Mouse (Mus musculus): ENCODE measurements around the gene Cavin3.

Gene Cavin3

DNA sequence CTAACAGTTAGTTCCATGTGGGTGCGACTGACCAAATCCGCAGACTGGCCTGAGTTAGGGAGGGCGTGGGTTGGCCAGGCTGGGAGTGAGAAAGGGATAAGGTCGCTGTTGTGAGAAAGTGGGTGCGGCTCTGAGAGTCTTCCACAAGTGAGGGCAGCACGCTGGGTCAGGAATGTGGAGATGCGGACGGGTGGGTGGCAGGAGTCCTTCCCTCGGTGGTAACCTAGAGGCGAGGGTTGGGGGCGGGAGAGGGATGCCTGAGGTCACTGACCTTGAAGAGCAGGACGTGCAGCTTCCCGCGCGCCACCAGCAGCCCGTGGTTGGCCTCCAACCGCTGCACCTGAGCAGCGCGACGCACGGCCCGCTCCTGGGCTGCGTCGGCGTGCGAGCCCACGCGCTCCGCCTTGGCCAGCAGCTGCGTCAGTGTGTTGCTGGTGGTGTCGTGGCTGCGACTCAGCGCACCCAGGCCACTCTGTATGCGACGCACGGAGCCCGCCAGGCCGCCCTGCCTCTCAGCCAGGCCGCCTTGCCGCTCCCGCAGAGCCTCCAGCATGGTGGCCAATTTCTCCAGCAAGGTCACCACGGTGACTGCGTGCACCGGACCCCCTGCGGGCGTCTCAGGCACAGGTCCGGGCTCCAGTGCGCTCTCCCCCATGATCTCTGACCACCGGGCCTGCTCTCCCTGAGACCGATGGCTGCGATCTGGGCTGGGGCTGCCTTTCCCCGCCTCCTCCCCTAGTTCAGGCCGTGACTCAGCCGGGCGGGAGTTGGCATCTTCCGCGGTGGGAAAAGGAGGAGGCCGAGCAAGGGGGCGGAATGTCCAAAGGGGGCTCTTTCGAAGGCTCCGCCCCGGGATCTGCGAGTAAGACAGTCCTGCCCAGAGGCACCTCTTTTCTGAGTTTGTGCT, at the start of gene Cavin3:
Cavin3 (minus strand) TSS at position 796 of the 907 bp plus-strand sequence.
- peak; percentile 25 for DNase-seq (ENCODE audit: low read depth)

DNA sequence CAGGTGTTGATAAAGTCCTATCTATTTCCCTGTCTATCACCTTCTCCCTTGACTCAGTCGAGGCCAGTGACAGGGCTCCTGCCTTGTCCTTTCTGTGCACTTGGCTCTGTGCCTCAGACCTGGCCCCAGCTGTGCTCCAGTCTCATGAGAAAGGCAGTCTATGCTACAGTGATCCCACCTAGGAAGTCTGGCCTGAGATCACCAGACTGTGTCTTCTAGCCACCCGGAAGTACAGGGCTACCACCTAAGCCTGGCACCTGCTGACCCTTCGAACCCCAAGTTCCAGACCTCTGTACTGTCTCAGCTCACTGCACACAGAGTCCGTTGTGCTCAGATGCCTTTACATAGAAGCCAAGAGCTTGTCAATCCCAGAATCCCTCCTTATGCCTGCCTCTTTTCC, 46.0 kb upstream of the Cavin3 start:
- DNase-seq (ENCODE audit: low read depth) = no peak

DNA sequence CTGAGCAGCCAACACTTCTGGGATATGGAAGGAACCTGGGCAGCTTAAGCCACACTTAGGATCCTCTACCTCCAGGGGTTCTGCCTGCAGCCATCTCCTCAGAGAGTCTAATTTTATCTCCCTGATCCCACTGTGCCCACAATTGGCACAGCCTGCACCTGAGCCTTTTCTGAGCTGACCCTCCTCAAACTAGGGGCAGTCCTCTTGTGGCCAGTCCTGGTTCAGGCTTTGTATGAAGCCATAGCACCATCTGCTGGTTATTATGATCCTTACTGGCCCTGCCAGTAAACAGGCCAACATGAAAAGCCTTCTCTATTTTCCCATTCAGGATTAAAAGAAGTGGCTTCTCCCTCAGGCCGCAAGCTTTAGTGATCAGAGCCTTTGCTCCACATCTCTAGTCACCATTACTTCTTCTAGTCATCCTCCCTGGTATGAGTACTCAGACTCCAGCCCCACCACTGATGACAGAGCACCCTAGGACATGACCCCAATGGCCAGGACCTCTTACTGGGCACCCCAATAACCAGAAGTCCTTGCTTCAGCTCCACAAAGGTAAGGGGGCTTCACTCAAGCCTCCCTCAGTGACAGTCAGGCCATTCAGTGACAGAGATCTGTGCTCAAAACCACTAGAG, 45.3 kb upstream of the Cavin3 start:
- no peak for DNase-seq (ENCODE audit: low read depth)

DNA sequence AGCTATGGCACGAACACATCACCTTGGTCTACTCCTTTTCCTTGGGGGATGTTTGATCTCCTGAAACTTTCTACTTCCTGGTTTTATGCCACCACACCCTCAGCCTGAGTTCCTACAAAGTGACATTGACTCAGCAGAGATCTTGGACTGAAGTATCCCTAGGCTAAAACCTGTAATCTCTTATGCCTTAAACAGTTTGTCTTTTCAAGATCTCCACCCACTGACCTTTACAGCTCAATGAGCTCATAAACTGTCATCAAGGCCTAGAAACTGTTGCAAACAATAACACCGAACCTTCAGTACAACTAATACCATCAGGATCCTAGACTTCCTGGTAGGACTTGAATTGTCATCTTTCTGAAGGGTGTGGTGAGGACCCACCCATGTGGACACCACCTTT, 42.1 kb upstream of the Cavin3 start:
- no peak for DNase-seq (ENCODE audit: low read depth)

DNA sequence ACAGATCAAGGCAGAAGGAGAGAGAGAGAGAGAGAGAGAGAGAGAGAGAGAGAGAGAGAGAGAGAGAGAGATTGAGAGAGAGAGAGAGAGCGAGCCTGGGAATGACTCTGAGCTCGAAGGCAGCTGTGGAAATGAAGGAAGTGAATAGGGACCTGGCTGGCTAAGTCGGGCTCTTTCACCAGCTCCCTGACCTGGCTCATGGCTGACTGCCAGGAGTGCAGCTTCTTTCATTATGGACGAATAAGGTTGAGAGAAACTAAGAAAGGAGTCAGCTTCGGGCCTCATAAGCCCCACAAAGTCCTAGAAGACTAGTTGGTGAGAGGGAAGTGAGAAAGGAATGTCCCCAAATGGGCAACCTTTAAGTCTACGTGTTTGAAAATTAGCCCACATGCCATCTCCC, 38.1 kb upstream of the Cavin3 start:
- no peak for DNase-seq (ENCODE audit: low read depth)

DNA sequence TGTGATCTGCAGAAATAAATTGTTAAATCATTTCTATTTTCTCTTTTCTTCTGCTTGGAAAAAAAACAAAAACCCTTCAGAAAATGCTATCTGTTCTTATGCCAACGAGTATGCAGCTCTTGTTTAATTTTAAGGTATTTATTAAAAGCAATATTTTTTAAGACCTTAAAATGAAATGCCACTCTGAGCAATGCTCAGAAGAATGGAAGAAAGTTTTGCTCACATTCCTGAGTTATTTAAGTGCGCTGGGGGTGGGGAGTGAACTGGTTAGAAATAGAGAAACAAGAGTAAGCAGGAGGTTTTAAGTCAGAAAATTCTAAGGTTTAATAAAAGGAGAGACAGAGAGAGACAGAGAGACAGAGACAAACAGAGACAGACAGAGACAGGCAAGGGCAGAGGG, 37.7 kb upstream of the Cavin3 start:
- no peak for DNase-seq (ENCODE audit: low read depth)

DNA sequence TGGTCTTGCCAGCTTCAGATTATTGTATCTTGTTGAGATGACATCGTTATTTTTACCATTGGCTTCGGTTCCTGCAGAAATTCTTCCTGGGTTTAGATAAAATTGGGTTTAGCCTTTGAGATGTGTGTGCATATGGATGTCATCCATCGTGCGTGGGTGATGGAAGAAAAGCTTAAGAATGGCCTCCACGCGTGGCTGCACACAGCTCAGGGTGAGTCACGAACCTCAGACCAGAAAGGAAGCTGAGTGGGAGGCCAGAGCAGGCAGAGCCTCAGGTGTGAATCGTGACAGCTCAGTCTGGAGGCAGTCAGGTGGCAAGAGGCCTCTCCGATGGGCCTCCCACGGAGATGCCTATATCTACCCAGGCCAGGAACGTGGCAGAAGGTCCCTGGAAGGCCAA, 37.2 kb upstream of the Cavin3 start:
- DNase-seq (ENCODE audit: low read depth) = no peak

DNA sequence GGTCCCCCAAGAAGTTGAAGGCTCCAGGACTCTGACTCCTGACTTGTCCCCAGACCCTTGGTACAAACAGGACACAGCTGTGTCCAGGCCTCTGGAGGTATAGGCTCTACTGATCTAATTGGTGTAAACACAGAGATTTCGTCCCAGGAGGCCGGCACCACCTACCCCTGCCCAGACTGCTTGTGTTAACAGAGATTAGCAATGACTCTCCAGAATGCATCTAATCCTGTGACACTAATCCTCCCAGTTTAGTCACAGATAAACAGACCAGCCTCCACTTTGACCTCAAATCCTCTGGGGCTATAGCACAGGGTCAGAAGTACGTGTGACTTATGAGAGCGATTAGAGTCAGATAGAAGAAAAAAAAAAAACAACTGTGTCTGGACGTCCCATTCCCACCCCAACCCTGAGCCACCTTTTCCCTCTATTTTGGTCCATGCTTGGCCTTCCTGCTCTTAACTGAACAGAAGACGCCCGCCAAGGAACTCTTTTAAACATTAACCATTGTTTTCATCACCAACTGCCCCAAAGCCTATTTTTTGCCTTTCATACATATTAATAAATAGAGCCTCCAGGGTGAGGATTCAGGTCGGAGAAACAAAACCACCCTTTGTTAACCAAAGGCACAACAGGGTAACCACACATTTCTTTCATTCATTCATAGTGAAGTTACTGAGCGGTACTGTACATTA, 34.7 kb upstream of the Cavin3 start:
- no peak for DNase-seq (ENCODE audit: low read depth)

DNA sequence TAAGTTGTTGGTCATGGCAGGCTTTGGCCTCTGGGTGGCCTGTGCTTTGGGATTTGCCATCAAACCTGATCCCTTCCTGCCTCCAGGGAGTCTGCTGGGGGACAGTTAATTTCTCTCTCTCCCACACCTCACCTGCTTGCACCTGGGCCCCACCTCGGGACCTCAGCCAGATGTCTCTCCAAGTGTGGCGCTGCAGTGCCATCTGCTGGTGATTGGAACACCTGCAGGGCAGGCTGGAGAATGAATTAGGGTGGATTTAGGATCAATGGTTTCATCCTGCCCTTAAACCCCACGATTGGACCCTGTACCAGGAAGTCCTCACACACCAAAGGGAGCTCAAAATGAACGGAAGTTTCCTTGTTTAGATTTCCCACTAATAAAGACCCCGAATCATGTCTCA, 33.1 kb upstream of the Cavin3 start:
- peak; percentile 32 for DNase-seq (ENCODE audit: low read depth)

DNA sequence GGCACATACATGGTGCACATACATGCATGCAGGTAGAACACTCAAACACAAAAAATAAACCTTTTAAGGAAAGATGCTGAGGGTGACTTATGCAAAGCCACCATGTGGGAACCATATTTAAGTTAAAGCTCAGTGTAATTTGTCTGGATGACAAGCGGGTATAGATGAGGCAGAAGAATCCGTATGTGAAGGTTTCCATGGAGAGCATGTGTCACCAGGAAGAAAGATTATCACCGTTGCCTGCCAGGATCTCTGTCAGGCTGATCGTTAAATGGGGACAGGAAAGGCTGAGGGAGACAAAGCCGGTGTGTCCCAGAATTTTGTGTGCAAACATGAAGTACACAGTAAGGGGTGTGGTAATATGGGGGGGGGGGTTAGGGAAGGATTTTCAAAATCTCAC, 32.5 kb upstream of the Cavin3 start:
- DNase-seq (ENCODE audit: low read depth) = no peak

DNA sequence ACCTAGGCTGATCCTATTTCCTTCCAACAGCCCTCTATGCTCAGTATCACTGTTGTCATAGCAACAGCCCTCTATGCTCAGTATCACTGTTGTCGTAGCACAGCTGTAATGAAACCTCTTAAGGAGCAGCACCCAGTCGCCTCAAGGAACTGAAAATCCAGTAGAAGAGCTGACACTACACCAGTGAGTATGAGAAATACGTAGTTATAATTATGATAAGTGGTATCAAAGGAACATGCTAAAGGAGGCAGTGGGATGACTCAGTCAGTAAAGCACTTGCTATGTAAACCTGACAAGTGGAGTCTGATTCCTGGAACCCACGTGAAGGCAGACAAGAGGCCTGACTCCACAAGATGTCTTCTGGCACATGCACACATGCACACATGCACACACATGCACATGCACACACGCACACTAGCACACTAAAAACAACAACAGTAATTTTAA, 31.8 kb upstream of the Cavin3 start:
- DNase-seq (ENCODE audit: low read depth) = no peak

DNA sequence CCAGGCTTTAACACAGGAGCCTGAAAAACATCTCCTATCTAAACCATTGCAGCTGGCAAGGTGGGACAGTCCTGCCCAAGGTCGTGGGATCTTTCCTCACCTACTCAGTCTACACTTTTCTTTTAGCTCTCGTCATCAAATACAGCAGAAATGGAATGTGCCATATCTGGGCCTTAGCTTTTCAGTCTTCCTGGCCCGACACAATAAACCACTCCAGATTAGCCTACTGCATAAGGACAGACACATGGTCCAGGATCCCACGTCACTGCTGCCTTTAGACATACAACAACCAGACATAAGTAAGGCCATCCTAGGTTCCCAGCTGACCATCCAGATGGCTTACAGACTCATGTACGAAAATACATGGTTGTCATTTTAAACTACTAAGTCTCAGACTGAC, 28.0 kb upstream of the Cavin3 start:
- DNase-seq (ENCODE audit: low read depth) = no peak

DNA sequence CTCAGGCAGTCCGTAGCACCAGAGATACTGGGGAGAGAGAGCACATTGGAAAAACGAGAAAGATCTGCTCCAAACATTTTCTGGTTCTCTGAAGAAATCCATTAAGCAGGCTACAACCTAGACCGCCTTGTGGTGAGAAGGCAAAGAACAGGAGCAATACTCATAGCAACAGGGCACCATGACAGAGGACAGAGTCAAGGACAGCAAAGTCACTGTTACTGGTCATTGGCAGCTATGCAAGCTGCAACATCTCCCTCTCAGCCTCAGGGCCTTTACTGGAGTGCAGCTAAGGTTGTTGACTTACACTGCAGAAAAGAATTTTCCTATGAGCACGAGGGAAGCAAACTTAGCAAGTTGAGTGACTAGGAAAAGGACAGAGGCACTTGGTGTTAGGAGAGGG, 25.2 kb upstream of the Cavin3 start:
- no peak for DNase-seq (ENCODE audit: low read depth)

DNA sequence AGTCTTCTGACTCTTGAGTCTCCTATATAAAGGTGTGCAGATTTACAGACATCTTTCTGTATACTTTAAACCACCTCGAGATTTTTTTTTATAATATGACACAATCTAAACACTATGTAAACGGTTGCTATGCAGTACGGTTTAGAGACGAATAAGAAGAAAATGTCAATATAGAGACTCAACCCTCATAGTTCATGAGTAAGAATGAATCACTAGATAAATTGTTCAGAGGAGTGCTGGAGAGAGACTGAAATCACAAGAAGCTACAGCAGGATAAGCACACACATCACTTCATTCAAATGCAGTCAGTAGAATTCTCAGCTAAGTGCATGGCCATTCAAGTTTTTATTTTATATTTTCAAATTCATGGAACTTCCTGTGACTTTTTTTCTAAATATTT, 19.9 kb upstream of the Cavin3 start:
- DNase-seq (ENCODE audit: low read depth) = no peak

DNA sequence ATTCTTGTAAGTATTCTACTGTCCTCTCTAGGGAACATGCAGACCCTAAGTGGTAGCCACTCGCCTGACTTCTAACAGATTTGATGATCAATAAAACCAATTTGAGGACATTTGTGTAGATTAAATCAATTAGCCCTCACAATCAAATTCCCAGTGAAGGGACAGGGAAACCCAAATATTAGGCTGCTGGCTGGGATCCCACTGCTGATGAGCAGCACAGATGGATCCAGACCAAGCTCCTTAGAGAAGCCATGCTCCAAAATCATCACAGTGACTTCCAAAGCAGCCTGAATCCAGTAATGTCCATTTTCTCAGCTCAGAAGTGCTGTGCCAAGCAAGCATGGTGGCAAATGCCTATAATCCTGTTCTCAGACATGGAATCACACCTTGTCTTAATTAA, 17.6 kb upstream of the Cavin3 start:
- no peak for DNase-seq (ENCODE audit: low read depth)

DNA sequence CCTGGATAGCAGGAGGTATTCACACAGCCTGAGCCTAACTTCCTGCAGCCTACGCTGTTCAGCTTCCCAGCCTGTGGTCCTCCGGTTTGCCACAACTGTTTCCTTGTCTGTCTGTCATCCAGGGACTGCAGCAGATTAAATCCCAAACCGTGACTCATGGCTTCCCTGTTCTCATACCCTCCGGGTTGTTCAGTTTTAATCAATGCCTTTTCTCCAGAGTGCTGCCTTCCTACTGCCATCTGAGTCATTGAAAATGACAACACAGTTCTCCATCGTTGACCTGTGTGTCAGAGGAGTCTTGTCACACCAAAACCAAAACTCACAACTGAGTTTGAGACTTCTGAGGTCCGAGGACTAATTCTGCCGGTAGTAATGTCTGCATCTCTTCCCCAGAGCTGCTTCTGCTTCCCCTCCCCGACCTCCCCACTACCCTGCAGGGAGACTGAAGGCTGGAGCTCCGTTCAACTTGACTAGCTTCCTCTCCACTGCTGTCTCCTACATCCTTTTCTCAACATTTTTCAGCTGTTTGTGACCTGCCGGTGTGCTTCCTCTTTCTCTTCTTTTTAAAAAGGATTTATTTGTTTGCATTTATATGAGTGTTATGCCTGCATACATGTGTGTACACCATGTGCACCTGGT, 16.9 kb upstream of the Cavin3 start:
- no peak for DNase-seq (ENCODE audit: low read depth)

DNA sequence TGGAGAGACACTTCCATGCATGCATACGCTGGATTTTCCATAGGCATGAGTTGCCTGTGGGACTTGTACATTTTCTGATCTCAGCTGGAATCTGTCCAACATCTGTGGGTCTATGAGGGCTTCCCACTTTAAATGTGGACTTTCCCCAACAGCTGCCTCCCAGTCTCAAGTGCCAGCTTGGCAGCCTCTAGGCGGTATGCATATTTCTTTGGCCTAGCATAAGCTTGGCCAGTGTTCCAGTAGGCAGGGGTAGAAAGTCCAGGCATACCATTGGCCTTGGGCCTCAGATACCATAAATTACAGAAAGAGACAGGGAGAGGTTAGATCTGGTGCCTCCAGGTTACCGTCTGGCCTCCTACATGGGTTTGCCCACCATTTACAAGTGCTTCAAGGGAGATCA, 15.8 kb upstream of the Cavin3 start:
- DNase-seq (ENCODE audit: low read depth) = no peak

DNA sequence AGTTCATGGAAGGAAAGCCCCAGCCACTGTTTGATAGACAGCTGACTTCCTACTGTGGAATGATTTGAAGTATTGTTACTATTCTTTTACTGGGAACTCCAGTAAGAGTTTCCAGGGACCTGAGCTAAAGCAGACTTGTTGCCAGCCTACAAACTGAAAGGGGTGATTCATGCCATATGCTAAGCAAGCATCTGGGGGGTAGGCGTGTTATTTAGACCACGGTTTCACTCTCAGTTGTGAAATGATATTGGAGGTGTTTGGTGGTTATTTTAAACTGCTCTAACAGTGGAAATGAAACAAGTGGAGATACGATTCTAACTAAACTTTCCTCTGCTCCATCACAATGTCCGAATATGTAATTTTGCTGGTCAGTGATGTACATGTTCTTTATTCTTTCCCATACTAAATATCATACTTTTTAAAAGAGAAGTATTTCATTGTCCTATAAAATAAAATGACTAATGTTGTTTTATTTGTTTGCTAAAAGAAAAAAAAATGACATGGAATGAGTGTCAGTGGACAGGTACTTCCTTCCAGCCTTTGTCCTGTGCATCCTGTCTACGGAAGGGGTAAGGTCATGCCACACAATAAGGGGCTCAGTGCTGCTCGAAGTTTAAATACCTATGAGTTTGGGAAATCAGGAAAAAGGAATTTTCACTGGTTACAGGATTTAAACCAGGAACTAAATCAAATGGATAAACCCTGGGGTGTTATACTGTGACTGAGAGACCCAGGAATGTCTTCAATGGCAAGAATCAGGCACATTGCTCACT, 5.2 kb upstream of the Cavin3 start:
- no peak for DNase-seq (ENCODE audit: low read depth)

DNA sequence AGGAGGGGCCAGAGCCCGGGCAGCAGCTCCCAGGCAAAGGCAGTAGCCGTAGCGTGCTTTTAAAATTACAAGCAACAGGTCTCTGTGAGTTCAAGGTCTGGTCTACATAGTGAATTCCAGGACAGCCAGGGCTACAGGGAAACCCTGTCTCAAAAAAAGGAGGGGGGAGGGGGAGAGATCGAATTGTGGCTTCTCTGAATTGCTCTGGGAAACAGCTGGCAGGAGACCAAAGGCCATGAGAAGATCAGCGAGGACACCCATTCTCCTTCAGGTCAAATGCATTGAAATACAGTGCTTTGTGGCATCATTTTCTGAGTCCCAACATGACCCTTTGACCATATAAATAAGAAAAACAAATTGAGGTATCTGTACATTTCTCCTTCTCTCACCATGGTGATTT, 2.9 kb upstream of the Cavin3 start:
- no peak for DNase-seq (ENCODE audit: low read depth)

DNA sequence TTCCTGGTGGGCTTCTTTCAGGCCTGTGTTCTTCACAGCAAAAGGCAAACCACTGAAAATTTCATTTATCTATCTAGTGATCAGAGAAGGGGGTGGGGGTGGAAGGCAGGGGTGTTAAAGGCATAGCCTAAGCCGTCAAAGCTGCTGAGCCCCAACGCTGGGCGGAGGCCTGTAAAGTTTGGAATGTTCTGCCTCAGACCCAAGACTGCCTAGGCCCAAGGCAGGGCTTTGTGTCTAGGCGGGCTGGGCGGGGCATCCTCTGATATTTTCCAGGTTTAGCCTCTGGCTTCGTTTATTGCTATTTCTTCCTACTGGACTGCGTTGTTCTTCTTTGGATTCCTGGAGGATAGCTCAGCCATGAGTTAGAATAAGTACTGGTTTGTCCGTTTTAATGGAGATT, 326 bp upstream of the Cavin3 start:
- no peak for DNase-seq (ENCODE audit: low read depth)

DNA sequence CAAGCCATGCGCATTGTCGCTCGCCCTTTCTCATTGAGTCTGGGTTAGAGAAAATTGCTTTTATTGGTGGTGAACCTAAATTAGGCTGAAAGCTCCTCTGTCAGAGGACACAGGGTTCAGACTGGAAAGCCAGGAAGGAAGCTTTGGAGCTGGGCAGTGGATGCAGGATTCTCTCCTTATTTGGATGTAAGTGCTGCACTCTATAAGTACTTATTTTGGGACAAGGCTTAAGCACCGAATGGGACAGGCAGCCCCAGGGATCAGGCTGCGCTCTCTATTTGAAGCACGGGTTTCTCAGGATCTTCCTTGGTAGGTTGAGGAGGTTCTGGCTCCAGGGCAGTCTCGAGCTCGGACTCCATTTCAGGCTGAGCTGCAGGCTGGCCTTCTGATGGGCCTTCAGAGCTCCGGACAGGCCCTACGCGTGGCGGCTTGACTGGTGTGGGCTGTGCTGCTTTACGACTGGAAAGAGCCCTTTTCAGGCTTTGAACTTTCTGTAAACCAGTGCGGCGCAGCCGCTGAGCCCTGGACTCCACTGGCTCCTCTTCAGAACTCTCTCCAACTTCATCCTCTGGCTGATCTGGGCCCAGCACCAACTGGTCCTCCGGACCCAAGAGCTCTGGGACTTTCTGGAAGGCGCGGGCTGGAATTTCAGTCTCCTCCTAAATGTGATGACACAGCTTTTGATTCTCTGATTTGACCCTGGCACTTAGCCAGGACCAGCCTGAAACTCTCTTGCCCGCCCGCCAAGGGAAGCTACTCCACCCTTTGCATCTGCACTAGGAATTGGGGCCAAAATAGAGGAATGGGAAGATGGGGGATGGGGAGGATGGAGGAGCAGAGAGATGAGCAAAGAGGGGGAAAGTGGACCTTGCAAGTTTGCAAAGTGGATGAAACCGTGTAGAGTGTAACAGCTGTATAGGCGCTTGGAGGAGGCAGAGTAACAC, 1.3 kb downstream of the Cavin3 start:
- DNase-seq (ENCODE audit: low read depth) = no peak
